Mouse (Mus musculus) lung, postnatal 10 days (tissue): Measurements from ENCODE around the gene Fam98c.
"Not testable (repeated sequence)": the region's sequence is repeated elsewhere in the genome, so short reads cannot be mapped to it uniquely, and the experiment has no call there.

Experiments used
- DNase-seq: peaks from one replicate; pipeline ENCODE4 v3.0.0; 2021

The Fam98c gene

GRCm38 (mm10) chr7:29155838-29156782 is at the start of gene Fam98c:
Gene Fam98c (minus strand): TSS chr7:29156234.
- peak; percentile 93 for DNase-seq

DNA sequence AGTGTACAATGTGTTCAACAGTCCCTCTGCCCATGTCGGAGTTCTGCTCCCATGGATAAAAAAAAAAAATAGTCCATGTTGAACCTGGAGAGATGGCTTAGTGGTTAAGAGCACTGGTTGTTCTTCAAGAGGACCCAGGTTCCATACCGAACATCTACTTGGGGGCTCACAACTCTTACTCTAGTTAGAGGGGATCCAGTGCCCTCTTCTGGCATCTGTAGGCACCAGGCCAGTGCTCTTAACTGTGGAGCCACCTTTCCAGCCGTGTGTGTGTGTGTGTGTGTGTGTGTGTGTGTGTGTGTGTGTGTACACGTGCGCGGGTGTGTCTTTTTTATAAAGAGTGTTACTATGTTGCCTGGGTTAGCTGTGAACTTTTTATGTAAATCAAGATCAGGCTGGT is 46.5 kb upstream of the Fam98c start:
- no peak for DNase-seq

- not testable (repeated sequence) for DNase-seq
Observed at GRCm38 (mm10) chr7:29194230-29194629, 38.2 kb upstream of the Fam98c start.

GRCm38 (mm10) chr7:29181323-29181722 is 25.3 kb upstream of the Fam98c start:
- DNase-seq: not testable (repeated sequence)

DNA sequence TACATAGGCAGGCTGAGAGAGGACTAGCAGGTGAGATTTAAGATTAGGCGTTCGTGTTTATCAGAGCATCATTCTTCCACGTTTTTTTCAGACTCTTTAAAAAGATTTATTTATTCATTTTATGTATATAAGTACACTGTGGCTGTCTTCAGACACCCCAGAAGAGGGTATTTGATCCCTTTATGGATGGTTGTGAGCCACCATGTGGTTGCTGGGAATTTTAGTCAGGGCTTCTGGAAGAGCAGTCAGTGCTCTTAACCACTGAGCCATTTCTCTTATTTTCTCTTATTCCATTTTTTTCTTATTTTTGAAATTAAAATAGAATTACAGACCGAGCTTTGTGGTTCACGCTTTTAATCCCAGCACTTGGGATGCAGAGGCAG is 24.8 kb upstream of the Fam98c start:
- DNase-seq: no peak

GRCm38 (mm10) chr7:29180077-29180853 is 24.2 kb upstream of the Fam98c start, which contains the start of gene Psmd8:
Gene Psmd8 (minus strand): TSS chr7:29180701.
- peak; percentile 98 for DNase-seq

DNA sequence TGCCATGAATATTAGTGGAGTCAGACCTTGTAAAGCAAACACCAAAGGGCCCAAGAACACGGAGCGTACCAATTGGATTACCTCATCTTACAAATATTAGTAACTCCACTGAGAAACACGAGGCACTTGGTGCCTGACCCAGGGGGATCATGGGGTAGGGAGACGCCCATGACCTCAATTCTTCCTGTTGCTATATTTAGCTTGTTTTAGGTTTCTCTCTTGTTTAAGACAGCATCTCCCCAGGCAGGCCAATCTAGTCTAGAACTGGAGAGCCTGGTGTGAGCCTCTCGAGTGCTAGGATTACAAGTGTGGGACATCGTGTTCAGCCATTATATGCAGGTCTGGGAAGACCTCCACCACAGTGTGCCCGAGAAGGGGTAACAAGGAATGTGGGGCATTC is 23.3 kb upstream of the Fam98c start:
- DNase-seq: no peak

DNA sequence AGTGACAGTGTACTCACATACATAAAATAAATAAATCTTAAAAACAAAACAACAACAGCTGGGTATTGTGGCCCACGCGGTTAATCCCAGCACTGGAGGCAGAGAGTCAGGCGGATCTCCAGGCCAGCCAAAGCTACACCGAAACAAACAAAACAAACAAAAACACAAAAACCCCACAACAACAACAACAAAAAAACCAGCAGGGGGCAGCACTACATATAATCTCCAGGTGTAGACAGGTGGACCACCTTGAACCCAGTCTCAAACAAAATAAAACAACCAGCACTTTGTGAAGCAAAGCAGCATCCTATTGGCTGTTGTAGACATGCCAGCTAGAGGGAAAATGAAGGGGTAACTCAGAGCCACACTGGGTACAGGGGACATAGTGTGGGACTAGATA is 22.1 kb upstream of the Fam98c start:
- no peak for DNase-seq

GRCm38 (mm10) chr7:29172390-29173016 is 16.5 kb upstream of the Fam98c start:
- no peak for DNase-seq

DNA sequence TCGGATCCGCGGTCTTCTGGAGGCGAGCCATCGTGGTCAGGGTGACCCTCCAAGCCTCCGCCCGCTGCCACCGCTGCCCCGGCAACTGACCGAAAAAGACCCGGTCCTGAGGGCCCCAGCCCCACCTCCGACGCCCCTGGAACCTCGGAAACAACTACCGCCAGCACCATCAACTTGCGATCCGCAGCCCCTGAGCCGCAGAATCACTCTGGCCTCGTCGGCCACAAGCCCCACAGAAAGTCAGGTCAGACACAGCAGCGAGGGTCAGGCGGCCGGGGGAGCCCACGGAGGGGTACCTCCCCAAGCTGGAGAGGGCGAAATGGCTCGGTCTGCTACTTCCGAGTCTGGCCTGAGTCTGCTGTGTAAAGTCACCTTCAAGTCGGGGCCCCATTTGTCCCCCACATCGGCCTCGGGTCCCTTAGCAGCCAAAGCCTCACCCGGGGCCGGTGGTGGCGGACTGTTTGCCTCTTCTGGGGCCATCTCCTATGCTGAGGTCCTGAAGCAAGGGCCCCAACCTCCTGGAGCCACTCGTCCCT is 15.6 kb upstream of the Fam98c start:
- no peak for DNase-seq

- peak; percentile 32 for DNase-seq
Observed at GRCm38 (mm10) chr7:29170755-29171561, 14.9 kb upstream of the Fam98c start.

GRCm38 (mm10) chr7:29170066-29170754 is 14.2 kb upstream of the Fam98c start, which contains the start of the genes Ggn and Spred3:
Gene Ggn (plus strand): TSS chr7:29170210.
Gene Spred3 (minus strand): TSS chr7:29170411.
- DNase-seq: peak; percentile 93

- DNase-seq: peak; percentile 85
Observed at GRCm38 (mm10) chr7:29169231-29170065, 13.4 kb upstream of the Fam98c start.

- no peak for DNase-seq
Observed at GRCm38 (mm10) chr7:29168791-29169230, 12.8 kb upstream of the Fam98c start.

DNA sequence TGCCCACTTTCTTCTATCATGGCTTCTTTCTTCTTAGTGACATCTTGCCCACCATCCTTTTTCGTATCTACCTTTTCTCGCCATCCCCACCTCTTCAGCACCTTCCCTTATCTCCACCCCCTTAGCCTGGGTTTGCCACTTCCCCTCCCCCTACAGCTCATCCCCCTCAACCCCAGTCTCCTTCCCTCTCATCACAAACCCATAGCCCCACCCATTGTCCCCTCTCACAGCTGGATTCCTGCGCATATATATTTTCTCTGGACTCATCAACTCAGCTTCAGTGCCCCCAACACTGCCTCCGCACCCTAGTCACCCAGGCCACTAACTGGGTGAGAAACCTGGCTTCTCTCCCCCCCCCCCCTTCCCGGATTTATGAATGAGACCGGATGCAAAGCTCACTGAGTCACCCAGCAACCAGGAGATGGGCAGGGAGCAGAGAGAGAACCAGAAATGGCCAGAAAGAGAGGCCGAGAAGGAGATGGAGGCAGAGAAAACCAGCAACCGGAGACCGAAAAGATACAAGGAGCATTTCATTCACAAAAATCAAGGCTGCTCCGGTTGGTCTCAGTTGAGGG is 12.2 kb upstream of the Fam98c start:
- no peak for DNase-seq

- DNase-seq: no peak
Observed at GRCm38 (mm10) chr7:29167656-29168055, 11.6 kb upstream of the Fam98c start.

DNA sequence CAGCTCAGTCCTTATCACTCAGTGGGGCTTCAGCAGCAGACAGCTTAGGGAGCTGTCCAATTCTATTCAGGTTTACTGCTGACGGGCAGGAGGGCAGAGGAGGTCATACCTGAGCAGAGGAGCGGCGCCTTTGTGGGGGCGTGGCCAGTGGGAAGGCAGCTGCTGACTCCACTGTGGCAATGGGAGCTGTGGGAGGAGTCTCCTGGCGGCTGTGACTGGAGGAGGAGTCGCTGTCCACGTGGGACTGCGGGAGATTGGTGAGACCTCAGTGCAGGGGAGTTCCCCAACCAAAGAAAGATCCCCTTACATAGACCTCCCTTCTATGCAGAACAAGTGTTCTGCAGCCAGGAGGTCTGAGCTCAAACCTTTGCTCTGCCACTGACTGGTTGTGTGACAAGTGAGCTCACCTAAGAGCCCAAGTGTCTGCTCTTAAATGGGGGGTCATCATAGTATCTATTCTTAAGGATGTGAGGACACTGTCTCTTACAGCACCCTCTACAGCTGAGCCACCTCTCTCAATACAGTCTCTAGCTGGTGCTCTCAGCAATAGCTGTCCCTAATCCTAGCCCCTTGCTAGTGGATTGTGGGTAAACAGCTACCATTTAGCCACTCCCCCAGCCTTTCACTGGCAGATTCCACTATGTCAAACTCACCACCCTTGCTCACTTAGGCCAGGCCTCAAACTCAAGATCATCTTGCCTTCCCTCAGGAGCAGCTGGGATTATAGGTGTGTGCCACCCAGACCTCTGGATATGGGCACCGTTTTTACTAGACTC is 6.9 kb upstream of the Fam98c start:
- DNase-seq: peak; percentile 86

- DNase-seq: peak; percentile 23
Observed at GRCm38 (mm10) chr7:29162294-29162693, 6.3 kb upstream of the Fam98c start.

DNA sequence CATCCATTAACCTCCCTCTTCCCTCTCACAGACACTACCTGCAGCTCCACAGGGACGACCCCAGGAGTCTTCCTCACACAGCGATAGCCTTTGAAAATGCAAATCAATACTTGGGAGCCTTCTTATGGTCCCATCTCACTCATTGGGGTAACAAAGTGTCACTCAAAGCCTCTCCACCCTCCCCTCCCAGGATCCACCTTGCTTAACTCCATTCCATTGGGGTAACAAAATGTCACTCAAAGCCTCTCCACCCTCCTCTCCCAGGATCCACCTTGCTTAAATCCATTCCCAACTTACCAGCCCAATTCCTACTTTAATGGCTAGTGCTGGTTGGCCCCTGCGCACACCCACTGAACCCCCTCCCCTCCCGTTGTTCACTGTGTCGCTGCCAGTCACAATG is 2.2 kb upstream of the Fam98c start:
- no peak for DNase-seq
